Mouse (Mus musculus): Measurements from ENCODE around the gene Chn1. TPM values are rescaled to one million over a fixed set of nuclear protein-coding genes. Genes with fewer than 3 reads are reported as not detected.
A peak's percentile ranks its signal among the peaks of the same experiment; 100 is the strongest.

The Chn1 gene
- polyA plus RNA-seq, 1 experiment = 67.6 TPM

GRCm38 (mm10) chr2:73604579-73604978 is 170.6 kb downstream of the Chn1 start:
- Histone ChIP-seq H3K27ac (replicated peaks; ENCODE audit: low read depth, low read length) (no peak overlapping the region), H3K4me3 (ENCODE audit: insufficient read depth, low read depth, low read length) (no peak overlapping the region)

GRCm38 (mm10) chr2:73600650-73601049 is 174.5 kb downstream of the Chn1 start:
- no peak overlapping the region for H3K27ac ChIP-seq (replicated peaks; ENCODE audit: low read depth, low read length)
- no peak overlapping the region for H3K4me3 ChIP-seq (ENCODE audit: insufficient read depth, low read depth, low read length)
- no peaks in the 10 kb centered on the region; the same call in 1 of the 2 replicates for H3K4me1 ChIP-seq (ENCODE audit: control insufficient read depth, insufficient read depth, insufficient read length, low read length)

More at GRCm38 (mm10) chr2:73604579-73604978, 170.6 kb downstream of the Chn1 start:
- no peaks in the 10 kb centered on the region; the same call in 1 of the 2 replicates for H3K4me1 ChIP-seq (ENCODE audit: control insufficient read depth, insufficient read depth, insufficient read length, low read length)

- H3K27ac ChIP-seq (replicated peaks; ENCODE audit: low read depth, low read length) = no peak overlapping the region
- peaks cover 5% of the 10 kb centered on the region for H3K4me1 ChIP-seq (ENCODE audit: control insufficient read depth, insufficient read depth, insufficient read length, low read length)
- H3K4me3 ChIP-seq (ENCODE audit: insufficient read depth, low read depth, low read length) = no peak overlapping the region
Observed at GRCm38 (mm10) chr2:73597772-73598171, 177.4 kb downstream of the Chn1 start.

- H3K4me1 ChIP-seq (ENCODE audit: control insufficient read depth, insufficient read depth, insufficient read length, low read length) = peaks cover 9% of the 10 kb centered on the region
- H3K4me3 ChIP-seq (ENCODE audit: insufficient read depth, low read depth, low read length) = no peak overlapping the region
- H3K27ac ChIP-seq (replicated peaks; ENCODE audit: low read depth, low read length) = no peak overlapping the region
Observed at GRCm38 (mm10) chr2:73596786-73597185, 178.4 kb downstream of the Chn1 start.

GRCm38 (mm10) chr2:73596326-73596725 is 178.8 kb downstream of the Chn1 start:
- H3K27ac ChIP-seq (replicated peaks; ENCODE audit: low read depth, low read length) = no peak overlapping the region
- H3K4me1 ChIP-seq (ENCODE audit: control insufficient read depth, insufficient read depth, insufficient read length, low read length) = peaks cover 11% of the 10 kb centered on the region
- no peak overlapping the region for H3K4me3 ChIP-seq (ENCODE audit: insufficient read depth, low read depth, low read length)

GRCm38 (mm10) chr2:73593101-73593439 is 182.1 kb downstream of the Chn1 start:
- peak overlapping the region; percentile 42 for H3K4me3 ChIP-seq (ENCODE audit: insufficient read depth, low read depth, low read length)
- H3K27ac ChIP-seq (replicated peaks; ENCODE audit: low read depth, low read length) = peak overlapping the region; percentile 47; the same call in 1 of the 2 replicates

GRCm38 (mm10) chr2:73592231-73593100 is 182.7 kb downstream of the Chn1 start:
- peak overlapping the region; percentile 88 for H3K27ac ChIP-seq (replicated peaks; ENCODE audit: low read depth, low read length)
- H3K4me1 ChIP-seq (ENCODE audit: control insufficient read depth, insufficient read depth, insufficient read length, low read length) = peaks cover 11% of the 10 kb centered on the region
- peak overlapping the region; percentile 42 for H3K4me3 ChIP-seq (ENCODE audit: insufficient read depth, low read depth, low read length)

More at GRCm38 (mm10) chr2:73593101-73593439, 182.1 kb downstream of the Chn1 start:
- H3K4me1 ChIP-seq (ENCODE audit: control insufficient read depth, insufficient read depth, insufficient read length, low read length) = peaks cover 11% of the 10 kb centered on the region

- no peak overlapping the region for H3K4me3 ChIP-seq (ENCODE audit: insufficient read depth, low read depth, low read length)
- no peak overlapping the region for H3K27ac ChIP-seq (replicated peaks; ENCODE audit: low read depth, low read length)
- peaks cover 11% of the 10 kb centered on the region for H3K4me1 ChIP-seq (ENCODE audit: control insufficient read depth, insufficient read depth, insufficient read length, low read length)
Observed at GRCm38 (mm10) chr2:73591246-73591645, 183.9 kb downstream of the Chn1 start.

GRCm38 (mm10) chr2:73590106-73590505 is 185.0 kb downstream of the Chn1 start:
- Histone ChIP-seq H3K4me1 (ENCODE audit: control insufficient read depth, insufficient read depth, insufficient read length, low read length) (peaks cover 11% of the 10 kb centered on the region), H3K27ac (replicated peaks; ENCODE audit: low read depth, low read length) (no peak overlapping the region), H3K4me3 (ENCODE audit: insufficient read depth, low read depth, low read length) (no peak overlapping the region)

- Histone ChIP-seq H3K4me1 (ENCODE audit: control insufficient read depth, insufficient read depth, insufficient read length, low read length) (peaks cover 11% of the 10 kb centered on the region), H3K27ac (replicated peaks; ENCODE audit: low read depth, low read length) (no peak overlapping the region), H3K4me3 (ENCODE audit: insufficient read depth, low read depth, low read length) (no peak overlapping the region)
Observed at GRCm38 (mm10) chr2:73588951-73589350, 186.2 kb downstream of the Chn1 start.

- peaks cover 4% of the 10 kb centered on the region for H3K4me1 ChIP-seq (ENCODE audit: control insufficient read depth, insufficient read depth, insufficient read length, low read length)
- no peak overlapping the region for H3K27ac ChIP-seq (replicated peaks; ENCODE audit: low read depth, low read length)
- no peak overlapping the region for H3K4me3 ChIP-seq (ENCODE audit: insufficient read depth, low read depth, low read length)
Observed at GRCm38 (mm10) chr2:73587109-73587506, 188.0 kb downstream of the Chn1 start.

- no peak overlapping the region for H3K27ac ChIP-seq (replicated peaks; ENCODE audit: low read depth, low read length)
- no peaks in the 10 kb centered on the region; the same call in 1 of the 2 replicates for H3K4me1 ChIP-seq (ENCODE audit: control insufficient read depth, insufficient read depth, insufficient read length, low read length)
- no peak overlapping the region for H3K4me3 ChIP-seq (ENCODE audit: insufficient read depth, low read depth, low read length)
Observed at GRCm38 (mm10) chr2:73586392-73587108, 188.6 kb downstream of the Chn1 start.

- Histone ChIP-seq H3K27ac (replicated peaks; ENCODE audit: low read depth, low read length) (peak overlapping the region; percentile 62), H3K4me3 (ENCODE audit: insufficient read depth, low read depth, low read length) (peak overlapping the region; percentile 80)
Observed at GRCm38 (mm10) chr2:73585347-73585831, 189.8 kb downstream of the Chn1 start.

GRCm38 (mm10) chr2:73584645-73585346 is 190.3 kb downstream of the Chn1 start:
- Histone ChIP-seq H3K4me3 (ENCODE audit: insufficient read depth, low read depth, low read length) (peak overlapping the region; percentile 80), H3K27ac (replicated peaks; ENCODE audit: low read depth, low read length) (peak overlapping the region; percentile 69), H3K4me1 (ENCODE audit: control insufficient read depth, insufficient read depth, insufficient read length, low read length) (no peaks in the 10 kb centered on the region)

More at GRCm38 (mm10) chr2:73585347-73585831, 189.8 kb downstream of the Chn1 start:
- no peaks in the 10 kb centered on the region for H3K4me1 ChIP-seq (ENCODE audit: control insufficient read depth, insufficient read depth, insufficient read length, low read length)

- Histone ChIP-seq H3K4me1 (ENCODE audit: control insufficient read depth, insufficient read depth, insufficient read length, low read length) (no peaks in the 10 kb centered on the region), H3K27ac (replicated peaks; ENCODE audit: low read depth, low read length) (no peak overlapping the region), H3K4me3 (ENCODE audit: insufficient read depth, low read depth, low read length) (no peak overlapping the region)
Observed at GRCm38 (mm10) chr2:73580720-73581119, 194.4 kb downstream of the Chn1 start.

Measured in brown adipose tissue, adult 24 weeks (tissue).